Mouse (Mus musculus): ENCODE measurements around the gene Klhl29.

DNA sequence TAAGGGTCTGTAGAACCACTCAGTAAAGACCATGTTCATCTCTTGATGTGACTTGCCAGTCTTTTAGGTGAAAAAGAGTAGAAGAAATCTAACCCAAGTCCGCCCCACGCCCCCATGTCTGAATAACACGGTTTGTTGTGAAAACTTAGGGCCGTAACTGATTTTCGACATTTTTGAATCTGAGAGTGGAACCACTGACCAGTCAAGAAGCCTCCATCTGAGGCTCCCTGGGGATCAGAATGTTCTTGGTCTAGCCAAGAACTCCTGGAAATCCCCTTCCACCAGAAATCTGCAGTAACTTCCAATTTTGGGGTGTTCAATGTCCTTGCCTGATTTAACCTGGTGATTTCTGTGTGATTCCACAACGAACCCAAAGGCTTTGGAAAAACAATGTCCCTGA is 189.9 kb downstream of the Klhl29 start:
- TF ChIP-seq HCFC1 (IDR thresholded peaks at IDR 0.05; ENCODE audit: borderline replicate concordance, insufficient read depth, low read length) (no peak), CHD2 (IDR thresholded peaks at IDR 0.05; ENCODE audit: low read depth, low read length) (no peak)

All from ES-E14 (cell line).